Mouse (Mus musculus) erythroblast, embryonic 14.5 days (primary cell): ENCODE results near the gene Alkbh3. TPM values are rescaled to one million over a fixed set of nuclear protein-coding genes. Genes with fewer than 3 reads are reported as not detected.

Source experiments
- H3K27me3 ChIP-seq: 2 replicates; pipeline ENCODE4 v1.6.1; 2012; ENCODE audit warnings: inconsistent platforms; ENCODE audit not compliant: control insufficient read depth
- H3K36me3 ChIP-seq: 2 replicates; pipeline ENCODE4 v1.6.1; 2012; ENCODE audit warnings: mild to moderate bottlenecking, inconsistent platforms; ENCODE audit not compliant: control insufficient read depth
- H3K4me1 ChIP-seq: 2 replicates; pipeline ENCODE4 v1.6.1; 2012; ENCODE audit warnings: inconsistent platforms; ENCODE audit not compliant: control insufficient read depth
- H3K4me3 ChIP-seq: replicated peaks from 2 replicates; pipeline ENCODE3; 2012; ENCODE audit warnings: moderate library complexity, mild to moderate bottlenecking, inconsistent platforms
- H3K9me3 ChIP-seq: 2 replicates; pipeline ENCODE4 v1.6.1; 2012; ENCODE audit warnings: low read length, inconsistent platforms, mixed read lengths; ENCODE audit not compliant: control insufficient read depth
- GATA1 ChIP-seq: IDR thresholded peaks from 2 replicates; pipeline ENCODE4 v1.6.1; 2012; ENCODE audit warnings: low read length, inconsistent platforms, mixed read lengths
- TAL1 ChIP-seq: IDR thresholded peaks from 3 replicates; pipeline ENCODE4 v1.6.1; 2012; ENCODE audit warnings: low read length, inconsistent platforms, mixed read lengths
- polyA plus RNA-seq: library from polyadenylated mRNA; stranded (reverse); fragments of >175 nt; gene quantifications from 2 replicates; pipeline ENCODE4 v1.2.3, GENCODE M21; 2012

Gene Alkbh3
- polyA plus RNA-seq, 1 experiment = 2.9 TPM

- Histone ChIP-seq H3K9me3 (no peaks in the 10 kb centered on the region), H3K4me1 (no peaks in the 10 kb centered on the region)
These were observed 68.9 kb downstream of the Alkbh3 start for GRCm38 (mm10) chr2:93941670-93942069.

GRCm38 (mm10) chr2:93938534-93938933 lies 72.1 kb downstream of the Alkbh3 start:
- Histone ChIP-seq H3K4me3 (no peak overlapping the region), H3K4me1 (no peaks in the 10 kb centered on the region), H3K36me3 (no peaks in the 10 kb centered on the region), H3K9me3 (no peaks in the 10 kb centered on the region), H3K27me3 (no peaks in the 10 kb centered on the region)
- TF ChIP-seq TAL1 = no peak
- no peak for TF ChIP-seq GATA1

More at GRCm38 (mm10) chr2:93941670-93942069, 68.9 kb downstream of the Alkbh3 start:
- Histone ChIP-seq H3K27me3 (no peaks in the 10 kb centered on the region), H3K4me3 (no peak overlapping the region), H3K36me3 (no peaks in the 10 kb centered on the region)
- no peak for TF ChIP-seq TAL1
- no peak for TF ChIP-seq GATA1

Other genes starting within 250 kb of the Alkbh3 start
- gene Ext2, start 188.2 kb downstream of the Alkbh3 start, polyA plus RNA-seq = 1.1 and 1.4 TPM in 2 replicates
- gene Accs, start 160.9 kb downstream of the Alkbh3 start, polyA plus RNA-seq = not detected in 2 replicates
- gene Accsl, start 141.7 kb downstream of the Alkbh3 start, polyA plus RNA-seq = not detected in 2 replicates
- gene Gm13889, start 53.6 kb downstream of the Alkbh3 start, polyA plus RNA-seq = 0.03 and 0.08 TPM in 2 replicates
- not detected in 2 replicates for gene Gm27027, start 14.5 kb downstream of the Alkbh3 start, polyA plus RNA-seq
- 0.23 and 0.37 TPM in 2 replicates for gene Hsd17b12, start 147.2 kb upstream of the Alkbh3 start, polyA plus RNA-seq